Mouse (Mus musculus) CH12.LX (cell line): Measurements from ENCODE around the gene Kcnd3.

Experiments
- CTCF ChIP-seq, 2 experiments: IDR thresholded peaks in 1 of 2; conservative IDR thresholded peaks in 1 of 2; 2 replicates each; pipeline ENCODE4 v1.5.1; 2011 to 2012; ENCODE audit warnings: low read depth in 2 of 2, low read length in 2 of 2, improper control_type of control experiment in 1 of 2, inconsistent platforms in 1 of 2, mild to moderate bottlenecking in 1 of 2, moderate library complexity in 1 of 2
- EP300 ChIP-seq: IDR thresholded peaks from 2 replicates; pipeline ENCODE4 v1.6.1; 2011; ENCODE audit warnings: low read length, improper control_type of control experiment
- MAFK ChIP-seq: IDR thresholded peaks from 2 replicates; pipeline ENCODE4 v1.6.1; 2011; ENCODE audit warnings: low read length, improper control_type of control experiment; ENCODE audit not compliant: insufficient replicate concordance
- POLR2A ChIP-seq: IDR thresholded peaks from 2 replicates; pipeline ENCODE4 v1.6.1; 2011; ENCODE audit warnings: low read depth, mild to moderate bottlenecking, improper control_type of control experiment, low read length
- SMC3 ChIP-seq: IDR thresholded peaks from 2 replicates; pipeline ENCODE4 v1.6.1; 2011; ENCODE audit warnings: low read depth, low read length, improper control_type of control experiment
- USF1 ChIP-seq: IDR thresholded peaks from 2 replicates; pipeline ENCODE4 v1.6.1; 2014; ENCODE audit warnings: low read depth, mild to moderate bottlenecking, inconsistent platforms, low read length, improper control_type of control experiment
- ZC3H11A ChIP-seq: IDR thresholded peaks from 2 replicates; pipeline ENCODE4 v1.6.1; 2012; ENCODE audit warnings: low read depth, mild to moderate bottlenecking, inconsistent platforms, low read length, improper control_type of control experiment

- TF ChIP-seq MAFK (no peak), USF1 (no peak), POLR2A (no peak), ZC3H11A (no peak), SMC3 (no peak), EP300 (no peak), CTCF (conservative IDR thresholded peaks at IDR 0.05 in 1 of 2, IDR thresholded peaks at IDR 0.05 in 1 of 2; ENCODE audit: low read depth in 2 of 2, low read length in 2 of 2) (no peak)
Measured at GRCm38 (mm10) chr3:105569950-105570349, 117.8 kb downstream of the Kcnd3 start.
